ENCODE assay signal across 10 mouse cellular contexts in genomic region chrX:64319501-64319900, GRCm38 (mm10).
"Had no signal": no experiment of that assay in that cellular context is flagged by ENCODE, and none has a peak within 500 bp of the region (broad histone marks: within the 10 kb centered on the region; RNA-seq: fewer than 3 reads in every experiment).

No protein-coding gene starts in this region.

- ATAC-seq: liver, embryonic 12.5 days; midbrain, embryonic 13.5 days had no signal

- H3K9ac ChIP-seq: limb, embryonic 13.5 days; liver, embryonic 12.5 days; midbrain, embryonic 13.5 days; neural tube, embryonic 15.5 days had no signal

- H3K4me2 ChIP-seq: limb, embryonic 13.5 days; liver, embryonic 12.5 days; midbrain, embryonic 13.5 days; neural tube, embryonic 15.5 days had no signal

- H3K27me3 ChIP-seq: limb, embryonic 13.5 days; liver, embryonic 12.5 days; midbrain, embryonic 13.5 days; neural tube, embryonic 15.5 days had no signal

- H3K36me3 ChIP-seq: limb, embryonic 13.5 days; liver, embryonic 12.5 days; midbrain, embryonic 13.5 days; neural tube, embryonic 15.5 days had no signal

- H3K27ac ChIP-seq: layer of hippocampus, adult 2 months; limb, embryonic 13.5 days; liver, embryonic 12.5 days; midbrain, embryonic 13.5 days; neural tube, embryonic 15.5 days; stomach, postnatal 0 days had no signal

- H3K9me3 ChIP-seq: limb, embryonic 13.5 days; liver, embryonic 12.5 days; midbrain, embryonic 13.5 days; neural tube, embryonic 15.5 days had no signal

- DNase-seq: kidney, postnatal 10 days; kidney, postnatal 4 days; left cerebral cortex, postnatal 4 days; thymus, postnatal 4 days had no signal

- H3K4me3 ChIP-seq: layer of hippocampus, adult 2 months; limb, embryonic 13.5 days; liver, embryonic 12.5 days; midbrain, embryonic 13.5 days; neural tube, embryonic 15.5 days had no signal

- H3K4me1 ChIP-seq: limb, embryonic 13.5 days; liver, embryonic 12.5 days; midbrain, embryonic 13.5 days; neural tube, embryonic 15.5 days had no signal
